Mouse (Mus musculus): ENCODE measurements around the gene Dscam.

Gene Dscam

GRCm38 (mm10) chr16:96563350-96564257, 606.9 kb downstream of the Dscam start:
- no peak for DNase-seq (ENCODE audit: low spot score in 2 of 2)

- no peak for DNase-seq (ENCODE audit: low spot score in 2 of 2)
Observed at GRCm38 (mm10) chr16:96559796-96560195, 610.8 kb downstream of the Dscam start.

GRCm38 (mm10) chr16:96558341-96558740, 612.2 kb downstream of the Dscam start:
- DNase-seq (ENCODE audit: low spot score in 2 of 2) = no peak

DNA sequence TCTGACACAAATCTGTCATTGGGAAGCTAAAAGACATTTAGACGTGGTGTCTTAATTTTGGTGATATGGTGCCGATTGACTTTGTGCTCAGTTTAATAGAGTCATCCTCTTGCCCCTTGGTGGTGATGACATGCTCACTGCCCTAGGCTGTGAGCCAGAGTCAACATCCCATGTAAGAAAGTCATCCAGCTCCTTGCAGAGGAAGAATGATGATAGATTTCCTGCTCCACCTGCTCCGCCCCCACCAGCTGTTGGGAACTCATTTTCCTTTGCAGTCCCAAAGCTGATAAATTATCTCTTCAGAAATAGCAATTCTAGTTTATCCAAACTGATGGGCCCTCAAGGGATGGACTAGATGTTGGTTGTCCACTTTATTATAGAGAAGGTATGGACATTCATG, 613.9 kb downstream of the Dscam start:
- DNase-seq (ENCODE audit: low spot score in 2 of 2) = no peak

- no peak for DNase-seq (ENCODE audit: low spot score in 2 of 2)
Observed at GRCm38 (mm10) chr16:96555412-96555811, 615.1 kb downstream of the Dscam start.

- DNase-seq (ENCODE audit: low spot score in 2 of 2) = no peak
Observed at GRCm38 (mm10) chr16:96552680-96553079, 617.9 kb downstream of the Dscam start.

- no peak for DNase-seq (ENCODE audit: low spot score in 2 of 2)
Observed at GRCm38 (mm10) chr16:96541056-96541455, 629.5 kb downstream of the Dscam start.
